Comparison of ENCODE assay signal across 9 mouse cellular contexts in genomic region chr10:22777939-22778338, GRCm38 (mm10). TPM values are rescaled to one million over a fixed set of nuclear protein-coding genes. Genes with fewer than 3 reads are reported as not detected.
DNase-seq lines count a peak whose midpoint lies in the region; ATAC-seq and TF ChIP-seq lines count a peak whose summit lies in the region.
"Had no signal": no experiment of that assay in that cellular context is flagged by ENCODE, and none has a peak within 500 bp of the region (broad histone marks: within the 10 kb centered on the region; RNA-seq: fewer than 3 reads in every experiment).

No protein-coding gene starts in this region.

- no peaks in the 10 kb centered on the region for H3K27me3 ChIP-seq in forebrain, postnatal 0 days (ENCODE audit: insufficient read depth, low read length)
- no peaks in the 10 kb centered on the region for H3K27me3 ChIP-seq in forebrain, embryonic 10.5 days (ENCODE audit: poor library complexity, severe bottlenecking)
- H3K27me3 ChIP-seq: midbrain, embryonic 12.5 days had no signal

- no peaks in the 10 kb centered on the region for H3K9me3 ChIP-seq in forebrain, postnatal 0 days (ENCODE audit: low read length)
- no peaks in the 10 kb centered on the region for H3K9me3 ChIP-seq in forebrain, embryonic 10.5 days
- H3K9me3 ChIP-seq: midbrain, embryonic 12.5 days had no signal

- no peak overlapping the region for H3K4me2 ChIP-seq in forebrain, postnatal 0 days (ENCODE audit: low read depth)
- H3K4me2 ChIP-seq: midbrain, embryonic 12.5 days had no signal

- peak; percentile 69 for ATAC-seq in forebrain, postnatal 0 days

- TF ChIP-seq POLR2A in lung, adult 2 months (IDR thresholded peaks at IDR 0.05; ENCODE audit: borderline replicate concordance, extremely low read depth, low read depth, low read length) = no peak

- H3K27ac ChIP-seq in forebrain, postnatal 0 days (ENCODE audit: low read depth, low read length) = no peak overlapping the region
- no peak overlapping the region for H3K27ac ChIP-seq in forebrain, embryonic 10.5 days
- H3K27ac ChIP-seq: midbrain, embryonic 12.5 days had no signal

- no peak overlapping the region for H3K4me3 ChIP-seq in forebrain, postnatal 0 days (ENCODE audit: low read depth, low read length)
- H3K4me3 ChIP-seq in forebrain, embryonic 10.5 days = no peak overlapping the region
- H3K4me3 ChIP-seq in lung, adult 2 months (replicated peaks; ENCODE audit: extremely low read depth, low read depth, low read length) = no peak overlapping the region
- H3K4me3 ChIP-seq: midbrain, embryonic 12.5 days had no signal

- intact Hi-C loops in heart, postnatal 10 days (cut with DNase I) = loop anchor here (1.0 to 10.0 kb wide), 3 partner anchors 61 to 303 kb away; no protein-coding TSS in a partner anchor

- 13% methylated on average over 5 of the region's 5 CpGs for WGBS in forebrain, postnatal 0 days
- 19% methylated on average over 5 of the region's 5 CpGs for WGBS in forebrain, embryonic 10.5 days
- 15% methylated on average over 5 of the region's 5 CpGs for WGBS in lung, adult 2 months

- H3K36me3 ChIP-seq in forebrain, postnatal 0 days (ENCODE audit: insufficient read depth) = no peaks in the 10 kb centered on the region
- no peaks in the 10 kb centered on the region for H3K36me3 ChIP-seq in forebrain, embryonic 10.5 days (replicated peaks)
- H3K36me3 ChIP-seq: midbrain, embryonic 12.5 days had no signal

- H3K9ac ChIP-seq in forebrain, postnatal 0 days = no peak overlapping the region
- H3K9ac ChIP-seq: midbrain, embryonic 12.5 days had no signal

- DNase-seq in forebrain, postnatal 0 days = peak; percentile 61
- no peak for DNase-seq in forebrain, embryonic 10.5 days (ENCODE audit: extremely low spot score, low spot score)
- peak; percentile 25 for DNase-seq in ovary, postnatal 14 days (ENCODE audit: low spot score)
- DNase-seq in ovary, postnatal 10 days (ENCODE audit: low spot score) = no peak
- DNase-seq in heart, postnatal 10 days = peak; percentile 52 to 58
- no peak for DNase-seq in lung, adult 2 months
- DNase-seq in testis, postnatal 14 days (ENCODE audit: low spot score) = peak; percentile 29
- DNase-seq in layer of hippocampus, postnatal 36 days = no peak

- no peaks in the 10 kb centered on the region for H3K4me1 ChIP-seq in forebrain, postnatal 0 days (ENCODE audit: insufficient read depth)
- H3K4me1 ChIP-seq in forebrain, embryonic 10.5 days = 0 out of 2 replicates have a peak, but pooled peaks cover 3% of the 10 kb centered on the region
- H3K4me1 ChIP-seq in lung, adult 2 months (ENCODE audit: control insufficient read depth, insufficient read depth, low read length) = no peaks in the 10 kb centered on the region
- H3K4me1 ChIP-seq: midbrain, embryonic 12.5 days had no signal

- TF ChIP-seq CTCF in forebrain, postnatal 0 days (IDR thresholded peaks at IDR 0.05; ENCODE audit: low read depth) = peak; percentile 69
- peak; percentile 58 for TF ChIP-seq CTCF in lung, adult 2 months (IDR thresholded peaks at IDR 0.05; ENCODE audit: insufficient read depth, low read length)

RNA-seq across cellular contexts. Expression of gene Tcf21, which starts 42.0 kb away (rescaled TPM):
- not detected in 2 replicates for total RNA-seq in forebrain, postnatal 0 days (2014; rRNA removed)
- 0.21 and 0.24 TPM in 2 replicates for polyA plus RNA-seq in forebrain, postnatal 0 days (2015; fragmentation: Nextera tagmentation; extraction: Ambion mirVana)
- polyA plus RNA-seq in forebrain, embryonic 10.5 days (2016; fragmentation: Nextera tagmentation; extraction: Ambion mirVana) = not detected in 2 replicates
- 10 to 100 TPM; 32.5 to 33.1 TPM for total RNA-seq in heart, postnatal 10 days (2021)
- 190 and 228 TPM in 2 replicates for polyA plus RNA-seq in lung, adult 2 months (2012; rRNA removed)
- total RNA-seq in layer of hippocampus, postnatal 36 days (2021) = not detected
- polyA plus RNA-seq: midbrain, embryonic 12.5 days had no signal

RNA-seq across cellular contexts. Expression of gene Tbpl1, which starts 46.2 kb away (rescaled TPM):
- 47.7 and 60.0 TPM in 2 replicates for total RNA-seq in forebrain, postnatal 0 days (2014; rRNA removed)
- polyA plus RNA-seq in forebrain, postnatal 0 days (2015; fragmentation: Nextera tagmentation; extraction: Ambion mirVana) = 55.1 and 70.9 TPM in 2 replicates
- 82.2 and 85.7 TPM in 2 replicates for polyA plus RNA-seq in forebrain, embryonic 10.5 days (2016; fragmentation: Nextera tagmentation; extraction: Ambion mirVana)
- 10 to 100 TPM; 24.5 to 29.3 TPM for total RNA-seq in heart, postnatal 10 days (2021)
- polyA plus RNA-seq in lung, adult 2 months (2012; rRNA removed) = 23.4 and 36.4 TPM in 2 replicates
- 10 to 100 TPM; 68.0 to 75.6 TPM for total RNA-seq in layer of hippocampus, postnatal 36 days (2021)

Comparison
In these comparisons a context has a peak if more than half of its experiments do, and no peak if none do; other contexts are left out.
1. DNase-seq: peak in forebrain, postnatal 0 days (single experiment), ovary, postnatal 14 days (single experiment), heart, postnatal 10 days (2 of 2) and testis, postnatal 14 days (single experiment); none in forebrain, embryonic 10.5 days (single experiment), ovary, postnatal 10 days (single experiment), lung, adult 2 months (single experiment) and layer of hippocampus, postnatal 36 days (0 of 2).
2. RNA of gene Tcf21, which starts 42.0 kb away (total RNA-seq): 32.5 to 33.1 TPM in heart, postnatal 10 days; not detected in forebrain, postnatal 0 days and not detected in layer of hippocampus, postnatal 36 days; every median in the first group is over 10 times any median in the second.